Mouse (Mus musculus): ENCODE results near the gene Zfyve1.

DNA sequence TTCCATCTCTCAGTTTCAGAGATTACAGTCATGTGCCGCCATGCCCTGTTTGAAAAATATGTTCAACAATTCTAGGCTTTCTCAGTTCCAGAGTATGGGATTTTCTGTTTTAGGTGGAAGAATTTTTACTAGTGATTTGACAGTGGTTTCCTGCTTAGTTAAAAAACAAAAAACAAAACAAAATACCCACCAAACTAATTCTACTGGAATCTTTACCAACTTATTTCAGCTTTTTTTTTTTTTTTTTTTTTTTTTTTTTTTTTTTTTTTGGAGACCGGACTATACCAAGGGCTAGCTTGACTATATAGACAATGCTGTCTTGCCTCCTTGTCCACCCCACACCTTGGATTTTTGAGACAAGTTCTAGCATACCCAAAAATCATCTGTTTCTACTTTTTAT lies 44.2 kb upstream of the Zfyve1 start:
- TF ChIP-seq GATA1 (IDR thresholded peaks at IDR 0.05; ENCODE audit: borderline replicate concordance, low read length): no peak
- no peak for TF ChIP-seq FLI1 (IDR thresholded peaks at IDR 0.05; ENCODE audit: low read length)
